Mouse (Mus musculus): ENCODE data around the gene Siva1. TPM values are rescaled to one million over a fixed set of nuclear protein-coding genes. Genes with fewer than 3 reads are reported as not detected.

Siva1 gene
- polyA plus RNA-seq, 1 experiment from 2014 or later = 48.0 TPM

GRCm38 (mm10) chr12:112673576-112674091, 29.2 kb downstream of the Siva1 start:
- Histone ChIP-seq H3K9me3 (replicated peaks) (no peaks in the 10 kb centered on the region), H3K4me1 (peaks cover 69% of the 10 kb centered on the region), H3K36me3 (peaks cover 24% of the 10 kb centered on the region), H3K27ac (replicated peaks) (peak overlapping the region; percentile 93), H3K27me3 (replicated peaks) (peaks cover 13% of the 10 kb centered on the region), H3K9ac (replicated peaks) (peak overlapping the region; percentile 97), H3K4me3 (replicated peaks) (peak overlapping the region; percentile 90), H3K4me2 (peak overlapping the region; percentile 95)
- whole genome bisulfite sequencing = under 1% methylated on average over 63 of the region's 68 CpGs
- ATAC-seq (ENCODE audit: low FRiP score) = 0 out of 2 replicates have a peak, but pooled peaks have one; percentile 6

DNA sequence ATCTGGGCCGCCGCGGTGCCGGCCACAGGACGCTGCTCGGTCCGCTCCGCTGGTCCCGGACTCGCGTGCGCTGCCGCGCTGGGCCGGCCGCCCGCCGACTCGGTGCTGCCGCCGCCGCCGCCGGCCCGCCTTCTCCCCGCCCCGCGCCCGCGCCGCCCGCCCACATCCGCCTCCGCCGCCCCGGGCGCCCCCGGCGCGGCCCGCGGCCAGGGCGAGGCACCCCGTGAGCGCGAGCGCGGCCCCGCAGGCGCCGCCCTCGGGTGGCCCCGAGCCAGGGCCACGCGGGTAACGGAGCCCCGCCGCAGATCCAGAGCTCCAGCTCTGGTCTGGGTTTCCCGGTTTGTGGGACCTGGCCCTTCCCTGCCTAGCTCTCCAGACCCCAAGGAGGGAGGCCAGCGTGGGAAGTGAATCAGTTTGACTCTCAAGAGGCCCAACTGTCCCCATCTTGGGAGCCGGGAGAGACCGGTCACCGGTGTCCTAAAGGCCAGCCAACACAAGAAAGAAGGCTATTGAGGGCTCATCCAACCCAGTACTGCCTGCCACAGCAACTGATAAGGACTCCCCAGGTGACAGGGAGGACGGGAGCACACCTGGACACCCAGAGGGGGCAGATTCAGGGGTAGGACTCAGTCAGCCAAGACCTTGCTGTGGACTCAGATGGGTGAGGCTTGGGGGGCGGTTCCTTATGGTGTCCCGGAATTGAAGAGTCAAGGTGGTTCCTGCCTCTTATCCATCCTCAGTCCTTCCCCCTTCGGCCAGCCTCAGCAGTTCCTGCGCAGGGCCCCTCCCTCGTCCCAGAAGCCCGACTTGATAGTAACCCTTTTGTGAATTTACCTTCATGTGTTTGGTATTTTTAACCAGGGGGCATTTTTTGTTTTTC, 29.9 kb downstream of the Siva1 start, which contains the start of gene Akt1:
Akt1 (minus strand) TSS at position 753 of the 880 bp plus-strand sequence.
- peaks cover 18% of the 10 kb centered on the region for H3K27me3 ChIP-seq (replicated peaks)
- H3K27ac ChIP-seq (replicated peaks) = peak within 1 kb of the TSS; percentile 93
- under 1% methylated on average over 47 of the region's 70 CpGs for WGBS
- peak within 1 kb of the TSS; percentile 95 for H3K4me2 ChIP-seq
- H3K4me3 ChIP-seq (replicated peaks) = peak within 1 kb of the TSS; percentile 90
- H3K4me1 ChIP-seq = peaks cover 69% of the 10 kb centered on the region
- H3K9ac ChIP-seq (replicated peaks) = peak within 1 kb of the TSS; percentile 97
- peaks cover 17% of the 10 kb centered on the region for H3K36me3 ChIP-seq
- peak; percentile 34; the same call in 1 of the 2 replicates for ATAC-seq (ENCODE audit: low FRiP score)
- no peaks in the 10 kb centered on the region for H3K9me3 ChIP-seq (replicated peaks)

- peak; percentile 41 for ATAC-seq (ENCODE audit: low FRiP score)
- Histone ChIP-seq H3K9me3 (replicated peaks) (no peaks in the 10 kb centered on the region), H3K4me1 (peaks cover 72% of the 10 kb centered on the region), H3K27ac (replicated peaks) (peak overlapping the region; percentile 93), H3K27me3 (replicated peaks) (peaks cover 29% of the 10 kb centered on the region), H3K36me3 (peaks cover 6% of the 10 kb centered on the region; the same call in 1 of the 2 replicates), H3K4me3 (replicated peaks) (peak overlapping the region; percentile 90), H3K9ac (replicated peaks) (0 out of 2 replicates have a peak overlapping the region, but pooled peaks have one; percentile 97), H3K4me2 (peak overlapping the region; percentile 95)
- WGBS = 15% methylated on average over 18 of the region's 18 CpGs
Measured at GRCm38 (mm10) chr12:112675245-112676035, 31.0 kb downstream of the Siva1 start.

GRCm38 (mm10) chr12:112677076-112677475, 32.6 kb downstream of the Siva1 start:
- no peaks in the 10 kb centered on the region for H3K9me3 ChIP-seq (replicated peaks)
- H3K4me2 ChIP-seq = no peak overlapping the region
- H3K4me1 ChIP-seq = peaks cover 56% of the 10 kb centered on the region
- no peak overlapping the region for H3K9ac ChIP-seq (replicated peaks)
- WGBS = 61% methylated on average over 5 of the region's 5 CpGs
- H3K27me3 ChIP-seq (replicated peaks) = peaks cover 43% of the 10 kb centered on the region
- H3K27ac ChIP-seq (replicated peaks) = no peak overlapping the region
- ATAC-seq (ENCODE audit: low FRiP score) = no peak
- no peak overlapping the region for H3K4me3 ChIP-seq (replicated peaks)
- no peaks in the 10 kb centered on the region for H3K36me3 ChIP-seq

GRCm38 (mm10) chr12:112677943-112678554, 33.6 kb downstream of the Siva1 start:
- no peak for ATAC-seq (ENCODE audit: low FRiP score)
- Histone ChIP-seq H3K4me1 (peaks cover 46% of the 10 kb centered on the region), H3K4me3 (replicated peaks) (peak overlapping the region; percentile 54), H3K27ac (replicated peaks) (no peak overlapping the region), H3K27me3 (replicated peaks) (peaks cover 43% of the 10 kb centered on the region), H3K36me3 (no peaks in the 10 kb centered on the region), H3K4me2 (peak overlapping the region; percentile 96), H3K9ac (replicated peaks) (peak overlapping the region; percentile 47; the same call in 1 of the 2 replicates), H3K9me3 (replicated peaks) (no peaks in the 10 kb centered on the region)
- WGBS = 18% methylated on average over 19 of the region's 19 CpGs

DNA sequence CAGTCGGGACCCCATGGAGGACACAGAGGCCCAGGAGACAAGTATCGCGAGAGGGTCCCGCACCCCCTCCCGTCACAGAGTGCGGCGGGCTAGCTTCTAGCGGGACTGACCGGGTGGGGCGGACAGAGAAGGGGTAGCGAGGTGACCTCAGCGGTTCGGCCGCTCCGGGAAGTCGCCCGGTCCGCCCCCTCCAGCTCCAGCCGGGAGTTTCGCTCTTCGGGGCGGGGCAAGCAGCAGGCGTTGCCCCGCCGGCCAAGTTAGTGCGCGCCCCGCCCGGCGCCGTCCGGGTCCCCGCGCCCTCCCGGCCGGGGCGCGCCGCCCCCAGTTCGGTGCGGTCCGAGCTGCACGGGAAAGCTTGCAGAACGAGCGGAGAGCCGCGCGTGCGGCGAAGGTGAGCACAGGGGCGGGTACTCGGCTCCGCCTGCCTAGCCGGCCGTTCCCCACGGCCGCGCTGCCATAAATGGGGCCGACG, 34.1 kb downstream of the Siva1 start, which contains the start of gene Zbtb42:
Zbtb42 (plus strand) TSS at position 274 of the 472 bp plus-strand sequence.
- no peaks in the 10 kb centered on the region for H3K36me3 ChIP-seq
- no peak within 1 kb of the TSS for H3K27ac ChIP-seq (replicated peaks)
- peak within 1 kb of the TSS; percentile 54 for H3K4me3 ChIP-seq (replicated peaks)
- peak within 1 kb of the TSS; percentile 96 for H3K4me2 ChIP-seq
- H3K4me1 ChIP-seq = peaks cover 45% of the 10 kb centered on the region
- H3K9me3 ChIP-seq (replicated peaks) = no peaks in the 10 kb centered on the region
- WGBS = 0% methylated on average over 48 of the region's 60 CpGs
- ATAC-seq (ENCODE audit: low FRiP score) = no peak
- peaks cover 43% of the 10 kb centered on the region for H3K27me3 ChIP-seq (replicated peaks)
- peak within 1 kb of the TSS; percentile 47 for H3K9ac ChIP-seq (replicated peaks)

DNA sequence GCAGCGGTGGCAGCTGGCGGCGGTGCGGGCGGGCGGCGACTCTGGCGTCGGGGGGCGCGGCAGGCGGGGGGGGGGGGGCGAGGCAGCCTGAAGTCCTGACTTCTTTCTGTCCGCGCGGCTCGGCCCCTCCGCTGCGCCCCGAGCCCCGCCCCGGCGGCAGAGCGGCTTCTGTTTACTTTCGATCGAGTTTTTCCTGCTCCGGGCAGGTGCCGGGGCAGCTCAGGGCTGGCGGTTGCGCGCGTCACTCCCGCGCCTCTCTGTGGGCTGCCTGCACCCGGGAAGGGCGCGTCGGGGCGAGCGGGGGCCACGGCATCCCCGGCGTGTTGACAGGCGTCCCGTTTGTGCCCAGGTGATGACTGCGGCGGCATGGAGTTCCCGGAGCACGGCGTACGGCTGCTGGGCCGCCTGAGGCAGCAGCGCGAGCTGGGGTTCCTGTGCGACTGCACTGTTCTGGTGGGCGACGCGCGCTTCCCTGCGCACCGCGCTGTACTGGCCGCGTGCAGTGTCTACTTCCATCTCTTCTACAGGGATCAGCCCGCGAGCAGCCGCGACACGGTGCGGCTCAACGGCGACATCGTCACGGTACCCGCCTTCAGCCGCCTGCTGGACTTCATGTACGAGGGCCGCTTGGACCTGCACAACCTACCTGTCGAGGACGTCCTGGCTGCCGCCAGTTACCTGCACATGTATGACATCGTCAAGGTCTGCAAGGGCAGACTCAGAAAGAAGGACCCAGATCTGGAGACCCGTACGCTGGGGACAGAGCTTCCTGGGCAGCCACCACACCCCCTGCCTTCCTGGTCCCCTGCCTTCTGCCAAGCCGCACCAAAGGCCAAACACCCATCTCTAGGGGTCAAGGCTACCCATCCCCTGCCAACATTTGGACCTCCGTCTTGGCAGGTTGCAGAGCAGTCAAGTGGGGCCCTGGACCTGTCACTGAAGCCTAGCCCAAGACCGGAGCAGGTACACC, 34.8 kb downstream of the Siva1 start:
- WGBS = 4% methylated on average over 70 of the region's 87 CpGs

GRCm38 (mm10) chr12:112683351-112683750, 38.9 kb downstream of the Siva1 start:
- 53% methylated on average over 7 of the region's 7 CpGs for WGBS
- Histone ChIP-seq H3K9ac (replicated peaks) (no peak overlapping the region), H3K4me1 (peaks cover 18% of the 10 kb centered on the region), H3K27ac (replicated peaks) (no peak overlapping the region), H3K27me3 (replicated peaks) (peaks cover 30% of the 10 kb centered on the region), H3K4me2 (no peak overlapping the region), H3K4me3 (replicated peaks) (no peak overlapping the region), H3K9me3 (replicated peaks) (no peaks in the 10 kb centered on the region), H3K36me3 (no peaks in the 10 kb centered on the region)
- ATAC-seq (ENCODE audit: low FRiP score) = no peak

More for the DNA sequence above, 34.8 kb downstream of the Siva1 start:
- Histone ChIP-seq H3K27me3 (replicated peaks) (peaks cover 43% of the 10 kb centered on the region), H3K27ac (replicated peaks) (no peak overlapping the region), H3K9ac (replicated peaks) (peak overlapping the region; percentile 47), H3K4me2 (peak overlapping the region; percentile 96), H3K4me3 (replicated peaks) (peak overlapping the region; percentile 54), H3K4me1 (peaks cover 44% of the 10 kb centered on the region), H3K9me3 (replicated peaks) (no peaks in the 10 kb centered on the region), H3K36me3 (no peaks in the 10 kb centered on the region)
- ATAC-seq (ENCODE audit: low FRiP score) = 0 out of 2 replicates have a peak, but pooled peaks have one; percentile 27

GRCm38 (mm10) chr12:112688458-112688857, 44.0 kb downstream of the Siva1 start:
- no peak for ATAC-seq (ENCODE audit: low FRiP score)
- Histone ChIP-seq H3K4me3 (replicated peaks) (no peak overlapping the region), H3K27ac (replicated peaks) (no peak overlapping the region), H3K36me3 (no peaks in the 10 kb centered on the region), H3K9ac (replicated peaks) (no peak overlapping the region), H3K9me3 (replicated peaks) (no peaks in the 10 kb centered on the region), H3K4me2 (no peak overlapping the region), H3K4me1 (peaks cover 10% of the 10 kb centered on the region), H3K27me3 (replicated peaks) (no peaks in the 10 kb centered on the region)
- 80% methylated on average over 15 of the region's 15 CpGs for whole genome bisulfite sequencing
